Mouse (Mus musculus) hindbrain, embryonic 15.5 days (tissue): ENCODE measurements around the gene Syne1. TPM values are rescaled to one million over a fixed set of nuclear protein-coding genes. Genes with fewer than 3 reads are reported as not detected.

Experiments
- ATAC-seq: fragments of 200-750 bp; cut with Nextera tagmentation; 2 replicates; pipeline ENCODE4 v1.8.0; 2017; ENCODE audit warnings: low read depth, moderate number of reproducible peaks, moderate TSS enrichment; ENCODE audit not compliant: low FRiP score
- H3K27ac ChIP-seq: fragments of 300-500 bp; sonication (generic); replicated peaks from 2 replicates; pipeline ENCODE4 v1.5.1; 2015; ENCODE audit warnings: mild to moderate bottlenecking, inconsistent platforms
- H3K27me3 ChIP-seq: fragments of 300-500 bp; sonication (generic); 2 replicates; pipeline ENCODE4 v1.6.1; 2015; ENCODE audit warnings: control low read depth, inconsistent platforms
- H3K36me3 ChIP-seq: fragments of 300-500 bp; sonication (generic); 2 replicates; pipeline ENCODE4 v1.6.1; 2015; ENCODE audit warnings: control low read depth, inconsistent platforms
- H3K4me1 ChIP-seq: fragments of 300-500 bp; sonication (generic); replicated peaks from 2 replicates; pipeline ENCODE4 v1.6.1; 2015; ENCODE audit warnings: control low read depth, inconsistent platforms
- H3K4me2 ChIP-seq: fragments of 300-500 bp; sonication (generic); 2 replicates; pipeline ENCODE4 v1.6.1; 2015; ENCODE audit warnings: moderate library complexity, mild to moderate bottlenecking, inconsistent platforms
- H3K4me3 ChIP-seq: fragments of 300-500 bp; sonication (generic); 2 replicates; pipeline ENCODE4 v1.5.1; 2015; ENCODE audit warnings: mild to moderate bottlenecking, inconsistent platforms
- H3K9ac ChIP-seq: fragments of 300-500 bp; sonication (generic); 2 replicates; pipeline ENCODE4 v1.6.1; 2015; ENCODE audit warnings: inconsistent platforms
- H3K9me3 ChIP-seq: fragments of 300-500 bp; sonication (generic); 2 replicates; pipeline ENCODE4 v1.6.1; 2016; ENCODE audit warnings: control low read depth, inconsistent platforms
- WGBS: fragments of 180-500 bp; shearing (Covaris S2); methylation state at CpG from one replicate; pipeline ENCODE4 v1.1.7; 2015; 5-methylcytosine and 5-hydroxymethylcytosine counted together
- polyA plus RNA-seq: library from polyadenylated mRNA; unstranded; fragments of >200 nt; fragmentation: Nextera tagmentation; extraction: Ambion mirVana; gene quantifications from 2 replicates; pipeline ENCODE4 v1.2.1, GENCODE M21; 2015

The Syne1 gene
- polyA plus RNA-seq, 1 experiment from 2014 or later = 15.2 TPM

GRCm38 (mm10) chr10:5323741-5324395, 227.4 kb downstream of the Syne1 start:
- no peak for ATAC-seq
- no peaks in the 10 kb centered on the region for H3K27me3 ChIP-seq
- no peaks in the 10 kb centered on the region for H3K9me3 ChIP-seq
- WGBS = 83% methylated on average over 11 of the region's 11 CpGs
- no peaks in the 10 kb centered on the region for H3K4me1 ChIP-seq
- no peak overlapping the region for H3K4me3 ChIP-seq
- no peaks in the 10 kb centered on the region for H3K36me3 ChIP-seq
- no peak overlapping the region for H3K4me2 ChIP-seq
- H3K27ac ChIP-seq = no peak overlapping the region
- H3K9ac ChIP-seq = no peak overlapping the region

- Histone ChIP-seq H3K4me2 (no peak overlapping the region), H3K27me3 (no peaks in the 10 kb centered on the region), H3K4me3 (no peak overlapping the region), H3K36me3 (no peaks in the 10 kb centered on the region), H3K4me1 (no peaks in the 10 kb centered on the region), H3K27ac (no peak overlapping the region), H3K9ac (no peak overlapping the region), H3K9me3 (no peaks in the 10 kb centered on the region)
- no peak for ATAC-seq
- WGBS = 63% methylated on average over 7 of the region's 7 CpGs
Measured at GRCm38 (mm10) chr10:5322562-5322961, 228.7 kb downstream of the Syne1 start.

- peaks cover 9% of the 10 kb centered on the region; the same call in 1 of the 2 replicates for H3K36me3 ChIP-seq
- ATAC-seq = no peak
- H3K4me1 ChIP-seq = no peaks in the 10 kb centered on the region
Measured at GRCm38 (mm10) chr10:5317602-5318001, 233.7 kb downstream of the Syne1 start.

GRCm38 (mm10) chr10:5312437-5312836, 238.8 kb downstream of the Syne1 start:
- ATAC-seq = no peak
- Histone ChIP-seq H3K9me3 (no peaks in the 10 kb centered on the region), H3K9ac (no peak overlapping the region), H3K27ac (no peak overlapping the region), H3K27me3 (no peaks in the 10 kb centered on the region), H3K36me3 (peaks cover 9% of the 10 kb centered on the region; the same call in 1 of the 2 replicates), H3K4me2 (no peak overlapping the region), H3K4me3 (no peak overlapping the region), H3K4me1 (peaks cover 12% of the 10 kb centered on the region)
- WGBS = 83% methylated on average over 4 of the region's 4 CpGs

More at GRCm38 (mm10) chr10:5317602-5318001, 233.7 kb downstream of the Syne1 start:
- Histone ChIP-seq H3K27me3 (no peaks in the 10 kb centered on the region), H3K9ac (no peak overlapping the region), H3K27ac (no peak overlapping the region), H3K9me3 (no peaks in the 10 kb centered on the region), H3K4me2 (no peak overlapping the region), H3K4me3 (no peak overlapping the region)
- 30% methylated on average over 6 of the region's 6 CpGs for WGBS

GRCm38 (mm10) chr10:5309961-5310713, 241.1 kb downstream of the Syne1 start:
- H3K4me3 ChIP-seq = no peak overlapping the region
- no peaks in the 10 kb centered on the region for H3K27me3 ChIP-seq
- H3K4me1 ChIP-seq = peaks cover 12% of the 10 kb centered on the region
- no peak overlapping the region for H3K9ac ChIP-seq
- ATAC-seq = peak; percentile 71; the same call in 1 of the 2 replicates
- H3K27ac ChIP-seq = no peak overlapping the region
- WGBS = 20% methylated on average over 4 of the region's 4 CpGs
- 0 out of 2 replicates have a peak, but pooled peaks cover 4% of the 10 kb centered on the region for H3K36me3 ChIP-seq
- no peaks in the 10 kb centered on the region for H3K9me3 ChIP-seq
- no peak overlapping the region for H3K4me2 ChIP-seq

- WGBS = 37% methylated on average over 10 of the region's 10 CpGs
- Histone ChIP-seq H3K9ac (no peak overlapping the region), H3K36me3 (no peaks in the 10 kb centered on the region), H3K4me2 (peak overlapping the region; percentile 16), H3K4me3 (no peak overlapping the region), H3K9me3 (no peaks in the 10 kb centered on the region), H3K27ac (peak overlapping the region; percentile 45; the same call in 1 of the 2 replicates), H3K27me3 (no peaks in the 10 kb centered on the region), H3K4me1 (peaks cover 12% of the 10 kb centered on the region)
- ATAC-seq = no peak
Measured at GRCm38 (mm10) chr10:5309398-5309797, 241.9 kb downstream of the Syne1 start.

- 51% methylated on average over 6 of the region's 6 CpGs for WGBS
- Histone ChIP-seq H3K4me1 (peaks cover 7% of the 10 kb centered on the region), H3K9ac (no peak overlapping the region), H3K4me2 (no peak overlapping the region), H3K4me3 (no peak overlapping the region), H3K27me3 (no peaks in the 10 kb centered on the region), H3K27ac (no peak overlapping the region), H3K36me3 (no peaks in the 10 kb centered on the region), H3K9me3 (no peaks in the 10 kb centered on the region)
- ATAC-seq = no peak
Measured at GRCm38 (mm10) chr10:5305555-5305954, 245.7 kb downstream of the Syne1 start.

- Histone ChIP-seq H3K36me3 (peaks cover 17% of the 10 kb centered on the region; the same call in 1 of the 2 replicates), H3K4me2 (no peak overlapping the region), H3K4me1 (peaks cover 7% of the 10 kb centered on the region; the same call in 1 of the 2 replicates), H3K27me3 (no peaks in the 10 kb centered on the region), H3K27ac (no peak overlapping the region), H3K4me3 (no peak overlapping the region), H3K9me3 (no peaks in the 10 kb centered on the region), H3K9ac (no peak overlapping the region)
- WGBS = 36% methylated on average over 7 of the region's 7 CpGs
- ATAC-seq = 0 out of 2 replicates have a peak, but pooled peaks have one; percentile 63
Measured at GRCm38 (mm10) chr10:5295291-5295891, 255.9 kb downstream of the Syne1 start.

- H3K9me3 ChIP-seq = no peaks in the 10 kb centered on the region
- no peak overlapping the region for H3K9ac ChIP-seq
- WGBS = 85% methylated on average over 5 of the region's 5 CpGs
- peaks cover 17% of the 10 kb centered on the region; the same call in 1 of the 2 replicates for H3K36me3 ChIP-seq
- no peak overlapping the region for H3K27ac ChIP-seq
- no peak overlapping the region for H3K4me2 ChIP-seq
- H3K27me3 ChIP-seq = no peaks in the 10 kb centered on the region
- no peak overlapping the region for H3K4me3 ChIP-seq
- peak; percentile 57; the same call in 1 of the 2 replicates for ATAC-seq
- peaks cover 6% of the 10 kb centered on the region for H3K4me1 ChIP-seq
Measured at GRCm38 (mm10) chr10:5289575-5289909, 261.7 kb downstream of the Syne1 start.

- Histone ChIP-seq H3K9me3 (no peaks in the 10 kb centered on the region), H3K27ac (no peak overlapping the region; the same call in 1 of the 2 replicates), H3K4me2 (no peak overlapping the region), H3K27me3 (no peaks in the 10 kb centered on the region), H3K9ac (no peak overlapping the region), H3K4me3 (no peak overlapping the region), H3K36me3 (peaks cover 17% of the 10 kb centered on the region; the same call in 1 of the 2 replicates), H3K4me1 (peaks cover 6% of the 10 kb centered on the region)
- WGBS = 52% methylated on average over 19 of the region's 19 CpGs
- no peak; the same call in 1 of the 2 replicates for ATAC-seq
Measured at GRCm38 (mm10) chr10:5288716-5289574, 262.3 kb downstream of the Syne1 start.

GRCm38 (mm10) chr10:5288262-5288661, 263.0 kb downstream of the Syne1 start:
- H3K9me3 ChIP-seq = no peaks in the 10 kb centered on the region
- no peak overlapping the region for H3K4me2 ChIP-seq
- peaks cover 17% of the 10 kb centered on the region; the same call in 1 of the 2 replicates for H3K36me3 ChIP-seq
- no peak overlapping the region for H3K4me3 ChIP-seq
- no peak overlapping the region for H3K27ac ChIP-seq
- no peak for ATAC-seq
- WGBS = 73% methylated on average over 6 of the region's 6 CpGs
- H3K9ac ChIP-seq = no peak overlapping the region
- H3K4me1 ChIP-seq = peaks cover 6% of the 10 kb centered on the region
- H3K27me3 ChIP-seq = no peaks in the 10 kb centered on the region
